Mouse (Mus musculus) kidney, adult 2 months (tissue): ENCODE measurements around the gene Tmem39a. TPM values are rescaled to one million over a fixed set of nuclear protein-coding genes. Genes with fewer than 3 reads are reported as not detected.

Experiments used
- DNase-seq: peaks from one replicate; pipeline ENCODE4 v3.0.0; 2021
- H3K27ac ChIP-seq: fragments of 200-500 bp; 2 replicates; pipeline ENCODE4 v1.5.1; 2012; ENCODE audit warnings: low read depth, low read length, control low read depth, inconsistent platforms; ENCODE audit not compliant: insufficient read depth
- H3K27me3 ChIP-seq: fragments of 200-500 bp; replicated peaks from 2 replicates; pipeline ENCODE4 v1.6.1; 2012; ENCODE audit warnings: mild to moderate bottlenecking, moderate library complexity, low read length, inconsistent platforms; ENCODE audit not compliant: control insufficient read depth, insufficient read depth
- H3K36me3 ChIP-seq: fragments of 200-500 bp; 2 replicates; pipeline ENCODE4 v1.6.1; 2012; ENCODE audit warnings: mild to moderate bottlenecking, moderate library complexity, low read length, inconsistent platforms; ENCODE audit not compliant: control insufficient read depth, insufficient read depth
- H3K4me1 ChIP-seq: fragments of 200-500 bp; 2 replicates; pipeline ENCODE4 v1.6.1; 2011; ENCODE audit warnings: low read length; ENCODE audit not compliant: control insufficient read depth, insufficient read depth
- H3K4me3 ChIP-seq: fragments of 200-500 bp; 2 replicates; pipeline ENCODE4 v1.5.1; 2011; ENCODE audit warnings: mild to moderate bottlenecking, low read depth, low read length, control low read depth; ENCODE audit not compliant: insufficient read depth
- CTCF ChIP-seq: fragments of 200-500 bp; conservative IDR thresholded peaks from 2 replicates; pipeline ENCODE4 v1.5.1; 2011; ENCODE audit warnings: low read depth, mild to moderate bottlenecking, control low read depth, low read length, moderate library complexity, mixed read lengths; ENCODE audit not compliant: insufficient read depth, insufficient read length
- POLR2A ChIP-seq: fragments of 200-500 bp; IDR thresholded peaks from one replicate; pipeline ENCODE4 v1.6.1; 2011; ENCODE audit warnings: low read depth, low read length, control low read depth
- WGBS: fragments of 180-500 bp; shearing (Covaris S2); methylation state at CpG from one replicate; pipeline ENCODE4 v1.1.7; 2018; 5-methylcytosine and 5-hydroxymethylcytosine counted together
- polyA plus RNA-seq: library from polyadenylated mRNA; depleted of rRNA; stranded (reverse); fragments of >200 nt; gene quantifications from 2 replicates; pipeline ENCODE4 v1.2.3, GENCODE M21; 2012

Tmem39a gene
- polyA plus RNA-seq, 1 experiment = 42.9 TPM

- TF ChIP-seq CTCF (no peak), POLR2A (no peak)
- no peak for DNase-seq
- H3K27ac ChIP-seq = no peak overlapping the region
- H3K27me3 ChIP-seq = no peaks in the 10 kb centered on the region
- WGBS = 51% methylated on average over 11 of the region's 11 CpGs
- no peaks in the 10 kb centered on the region for H3K4me1 ChIP-seq
- no peaks in the 10 kb centered on the region for H3K36me3 ChIP-seq
- no peak overlapping the region for H3K4me3 ChIP-seq
Observed at GRCm38 (mm10) chr16:38598986-38599680, 40.6 kb downstream of the Tmem39a start.

DNA sequence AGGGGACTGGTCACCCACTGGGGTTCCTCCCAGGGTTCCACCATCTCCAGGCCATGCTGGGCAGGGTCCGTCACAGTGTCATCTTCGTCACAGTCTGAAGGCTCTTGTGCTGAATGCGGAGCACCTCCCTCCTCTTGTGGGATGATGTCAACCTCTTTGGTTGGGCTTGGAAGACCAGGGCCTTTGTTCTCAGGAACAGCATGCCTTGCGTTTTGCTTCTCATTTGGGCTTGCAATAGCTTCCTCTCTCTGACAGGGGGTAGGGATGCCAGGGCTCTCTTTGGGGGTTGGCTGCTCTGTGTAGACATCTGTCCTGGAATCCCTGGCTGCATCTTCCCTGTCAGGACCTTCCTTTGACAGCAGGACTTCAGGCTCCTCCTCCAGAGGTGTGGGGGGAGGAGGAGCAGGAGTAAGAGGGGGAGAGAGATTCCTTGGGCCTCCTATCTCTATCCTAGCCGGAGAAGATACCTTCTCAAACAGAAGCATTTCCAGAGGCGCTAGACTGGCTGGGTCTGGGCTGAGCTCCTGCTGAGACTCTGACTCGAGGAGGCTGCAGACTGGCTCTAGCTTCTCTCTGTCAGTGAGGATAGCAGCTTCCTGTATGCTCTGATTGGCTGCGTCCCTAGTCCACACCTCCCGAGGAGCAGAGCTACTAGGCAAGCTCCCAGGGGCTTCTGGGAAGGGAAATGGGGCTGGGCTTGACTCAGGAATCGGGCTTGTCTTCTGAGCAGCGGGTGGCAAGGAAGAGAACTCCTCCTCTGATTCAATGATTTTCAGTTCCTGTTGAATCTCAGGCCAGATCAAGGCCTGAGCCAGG is 44.7 kb downstream of the Tmem39a start:
- peak; percentile 15 for DNase-seq

GRCm38 (mm10) chr16:38606509-38606908 is 48.0 kb downstream of the Tmem39a start:
- no peaks in the 10 kb centered on the region for H3K27me3 ChIP-seq
- TF ChIP-seq POLR2A (no peak), CTCF (no peak)
- no peak overlapping the region for H3K27ac ChIP-seq
- H3K4me1 ChIP-seq = no peaks in the 10 kb centered on the region
- 81% methylated on average over 7 of the region's 7 CpGs for WGBS
- no peak for DNase-seq
- no peaks in the 10 kb centered on the region for H3K36me3 ChIP-seq
- H3K4me3 ChIP-seq = no peak overlapping the region

More for the DNA sequence above, 44.7 kb downstream of the Tmem39a start:
- TF ChIP-seq POLR2A = no peak
- WGBS = 65% methylated on average over 11 of the region's 11 CpGs
- Histone ChIP-seq H3K27ac (no peak overlapping the region), H3K4me3 (no peak overlapping the region), H3K4me1 (no peaks in the 10 kb centered on the region), H3K27me3 (no peaks in the 10 kb centered on the region), H3K36me3 (no peaks in the 10 kb centered on the region)

DNA sequence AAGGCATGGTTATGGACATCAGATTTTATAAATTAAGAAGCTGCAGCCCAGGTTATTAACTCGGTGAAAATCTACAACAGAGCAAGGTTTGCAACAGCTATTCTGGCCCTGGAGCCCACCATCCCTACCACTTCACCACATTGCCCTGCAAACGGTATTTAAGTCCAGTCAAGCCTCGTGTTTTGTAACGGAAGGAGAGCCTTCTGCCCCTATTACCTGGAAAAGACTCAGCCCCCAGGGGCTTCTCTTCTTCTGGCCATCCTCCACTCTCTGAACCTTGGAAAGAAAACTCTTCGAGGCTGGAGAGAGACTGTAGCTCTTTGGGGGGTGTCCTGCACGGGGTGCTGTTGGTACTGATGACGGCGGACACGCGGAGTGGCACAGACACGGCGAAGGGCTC is 50.2 kb downstream of the Tmem39a start:
- Histone ChIP-seq H3K27ac (no peak overlapping the region), H3K27me3 (no peaks in the 10 kb centered on the region), H3K4me3 (no peak overlapping the region), H3K4me1 (no peaks in the 10 kb centered on the region), H3K36me3 (no peaks in the 10 kb centered on the region)
- no peak for DNase-seq
- TF ChIP-seq CTCF (no peak), POLR2A (no peak)
- WGBS = 84% methylated on average over 12 of the region's 12 CpGs

- no peak overlapping the region for H3K27ac ChIP-seq
- no peak overlapping the region for H3K4me3 ChIP-seq
- no peaks in the 10 kb centered on the region for H3K36me3 ChIP-seq
- TF ChIP-seq CTCF (no peak), POLR2A (no peak)
- 57% methylated on average over 18 of the region's 18 CpGs for WGBS
- no peaks in the 10 kb centered on the region for H3K4me1 ChIP-seq
- no peaks in the 10 kb centered on the region for H3K27me3 ChIP-seq
- no peak for DNase-seq
Observed at GRCm38 (mm10) chr16:38609092-38609491, 50.6 kb downstream of the Tmem39a start.

GRCm38 (mm10) chr16:38612646-38613045 is 54.1 kb downstream of the Tmem39a start:
- no peaks in the 10 kb centered on the region for H3K4me1 ChIP-seq
- TF ChIP-seq CTCF = no peak
- TF ChIP-seq POLR2A = no peak
- no peaks in the 10 kb centered on the region for H3K27me3 ChIP-seq
- DNase-seq = no peak
- no peak overlapping the region for H3K27ac ChIP-seq
- no peaks in the 10 kb centered on the region for H3K36me3 ChIP-seq
- H3K4me3 ChIP-seq = no peak overlapping the region
- 32% methylated on average over 5 of the region's 5 CpGs for WGBS

- TF ChIP-seq POLR2A = no peak
- no peak for TF ChIP-seq CTCF
- 93% methylated on average over 6 of the region's 6 CpGs for whole genome bisulfite sequencing
- no peak for DNase-seq
Observed at GRCm38 (mm10) chr16:38613646-38614045, 55.1 kb downstream of the Tmem39a start.

More at GRCm38 (mm10) chr16:38613646-38614045, 55.1 kb downstream of the Tmem39a start:
- Histone ChIP-seq H3K36me3 (no peaks in the 10 kb centered on the region), H3K4me1 (no peaks in the 10 kb centered on the region), H3K27ac (no peak overlapping the region), H3K27me3 (no peaks in the 10 kb centered on the region), H3K4me3 (no peak overlapping the region)
